Mouse (Mus musculus) embryo, embryonic 11.5 days (tissue): ENCODE measurements at regions not wholly inside any gene's neighbourhood (a gene's known extent, or its start where the extent isn't known, plus 50 kb on each side); places are given as distances from the start of the nearest gene placed in this dataset.

Experiments
- DNase-seq: peaks from one replicate; pipeline ENCODE4 v3.0.0-alpha.2; 2012; ENCODE audit warnings: low read depth, low spot score

DNA sequence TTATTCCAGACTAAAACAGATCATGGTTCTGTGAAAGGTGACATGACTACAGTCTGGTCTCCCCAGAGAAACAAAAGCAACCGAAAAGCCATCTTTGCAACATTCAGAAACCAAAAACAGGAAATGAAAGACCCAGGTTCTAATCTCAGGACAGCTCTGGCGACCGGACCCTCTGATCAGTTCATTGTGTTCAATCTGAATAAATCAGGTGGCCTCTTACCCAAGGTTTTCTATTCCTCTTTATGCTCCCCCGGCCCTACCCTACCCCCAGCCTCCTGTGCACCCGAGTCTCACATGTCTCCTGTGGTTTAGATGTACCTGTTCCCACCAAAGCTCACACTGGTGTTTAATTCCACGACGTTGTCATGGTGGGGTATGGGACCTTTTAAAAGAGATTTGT is 238.6 kb upstream of the Jmjd1c start:
- no peak for DNase-seq

- DNase-seq, result no peak
Observed at GRCm38 (mm10) chr10:66861421-66861820, 234.5 kb upstream of the Jmjd1c start.

GRCm38 (mm10) chr10:66864161-66864862 is 231.6 kb upstream of the Jmjd1c start:
- no peak for DNase-seq

DNA sequence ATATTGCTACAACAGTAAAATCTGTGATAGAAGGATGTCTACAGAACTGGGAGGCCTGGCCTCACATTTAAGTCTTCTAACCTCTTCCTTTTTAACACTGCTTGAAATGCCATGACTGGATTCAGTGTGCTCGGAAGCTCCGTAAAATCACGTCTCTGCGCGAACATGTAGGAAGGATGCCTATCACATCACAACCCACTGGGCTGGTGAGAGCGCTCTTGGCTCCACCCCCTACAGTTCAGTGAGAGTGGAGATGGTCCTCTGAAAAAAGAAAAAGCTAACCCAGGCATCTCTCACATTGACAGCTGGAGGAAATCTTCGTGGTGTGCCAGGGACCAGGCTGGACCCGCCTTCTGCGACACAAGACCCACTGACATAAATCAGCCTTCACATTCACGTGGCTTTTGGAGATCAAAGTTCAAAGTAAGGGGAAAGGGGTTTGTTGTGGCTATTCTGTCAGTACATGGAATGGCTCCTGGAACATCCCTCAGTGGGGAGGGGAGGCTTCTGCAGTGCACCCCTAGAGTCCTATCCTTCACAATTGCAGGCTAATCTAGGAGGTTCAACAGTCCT is 230.8 kb upstream of the Jmjd1c start:
- no peak for DNase-seq

- DNase-seq, result no peak
Observed at GRCm38 (mm10) chr10:66871133-66871664, 224.7 kb upstream of the Jmjd1c start.

GRCm38 (mm10) chr10:66871673-66872072 is 224.3 kb upstream of the Jmjd1c start:
- no peak for DNase-seq

GRCm38 (mm10) chr10:66873468-66873867 is 222.5 kb upstream of the Jmjd1c start:
- no peak for DNase-seq

DNA sequence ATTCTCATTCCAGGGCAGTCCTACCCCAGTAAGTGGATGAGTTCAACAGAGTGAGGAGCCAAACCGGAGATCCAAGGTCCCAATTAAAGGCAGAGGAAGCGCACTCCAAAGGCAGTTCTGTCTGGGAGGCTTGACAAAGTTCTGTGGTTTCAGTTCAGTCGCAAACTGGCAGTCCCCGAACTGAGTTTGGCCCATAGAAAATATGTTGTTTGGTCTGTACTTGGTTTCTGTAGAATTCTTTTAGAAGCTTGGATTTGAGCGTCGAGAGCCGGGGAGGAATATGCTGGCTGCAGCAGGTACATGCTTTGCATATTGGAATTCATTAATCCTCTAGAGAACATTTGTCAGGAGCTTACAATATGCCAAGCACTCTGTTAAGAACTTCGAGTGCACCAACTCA is 216.9 kb upstream of the Jmjd1c start:
- no peak for DNase-seq

- no peak for DNase-seq
Observed at GRCm38 (mm10) chr10:66882825-66883224, 213.1 kb upstream of the Jmjd1c start.

- no peak for DNase-seq
Observed at GRCm38 (mm10) chr10:66885575-66885974, 210.3 kb upstream of the Jmjd1c start.

DNA sequence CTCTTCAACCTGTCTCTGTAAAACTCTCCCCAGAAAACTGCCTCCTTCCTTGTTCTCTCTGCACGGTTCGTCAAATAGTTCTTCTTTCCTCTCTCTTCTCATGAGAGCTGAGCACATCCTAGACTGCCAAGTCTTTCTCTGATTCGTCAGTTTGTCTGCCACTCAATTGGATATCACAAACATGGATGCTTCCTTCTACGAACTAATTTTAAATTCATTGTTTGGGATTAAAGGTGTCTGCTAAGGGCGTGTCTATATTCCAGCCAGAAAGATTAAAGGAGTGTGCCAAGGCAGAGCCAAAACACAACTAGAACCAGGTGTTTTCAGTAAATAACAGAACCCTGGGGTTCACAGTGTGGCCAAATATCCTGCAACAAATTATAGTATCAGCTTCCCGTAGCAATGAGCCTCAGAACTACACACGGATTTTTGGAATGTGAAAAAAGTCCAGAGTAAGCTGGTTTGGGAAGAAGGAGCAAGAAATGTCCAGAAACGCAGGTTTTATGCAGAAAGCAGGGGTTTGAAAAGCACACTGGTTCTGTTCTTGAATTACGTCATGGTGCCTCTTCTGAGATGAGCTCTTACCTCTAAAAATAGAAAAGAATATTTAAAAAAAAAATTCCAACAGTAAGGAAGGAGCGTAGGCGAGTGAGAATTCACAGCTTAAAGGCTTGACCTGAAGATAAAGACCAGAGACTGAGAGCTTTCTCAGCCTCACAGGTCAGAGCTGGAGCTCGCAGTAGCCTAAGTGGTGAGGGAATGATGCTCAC is 206.0 kb upstream of the Jmjd1c start:
- DNase-seq, result no peak

- DNase-seq, result no peak
Observed at GRCm38 (mm10) chr10:66891811-66892210, 204.1 kb upstream of the Jmjd1c start.

- no peak for DNase-seq
Observed at GRCm38 (mm10) chr10:66893836-66894235, 202.1 kb upstream of the Jmjd1c start.

DNA sequence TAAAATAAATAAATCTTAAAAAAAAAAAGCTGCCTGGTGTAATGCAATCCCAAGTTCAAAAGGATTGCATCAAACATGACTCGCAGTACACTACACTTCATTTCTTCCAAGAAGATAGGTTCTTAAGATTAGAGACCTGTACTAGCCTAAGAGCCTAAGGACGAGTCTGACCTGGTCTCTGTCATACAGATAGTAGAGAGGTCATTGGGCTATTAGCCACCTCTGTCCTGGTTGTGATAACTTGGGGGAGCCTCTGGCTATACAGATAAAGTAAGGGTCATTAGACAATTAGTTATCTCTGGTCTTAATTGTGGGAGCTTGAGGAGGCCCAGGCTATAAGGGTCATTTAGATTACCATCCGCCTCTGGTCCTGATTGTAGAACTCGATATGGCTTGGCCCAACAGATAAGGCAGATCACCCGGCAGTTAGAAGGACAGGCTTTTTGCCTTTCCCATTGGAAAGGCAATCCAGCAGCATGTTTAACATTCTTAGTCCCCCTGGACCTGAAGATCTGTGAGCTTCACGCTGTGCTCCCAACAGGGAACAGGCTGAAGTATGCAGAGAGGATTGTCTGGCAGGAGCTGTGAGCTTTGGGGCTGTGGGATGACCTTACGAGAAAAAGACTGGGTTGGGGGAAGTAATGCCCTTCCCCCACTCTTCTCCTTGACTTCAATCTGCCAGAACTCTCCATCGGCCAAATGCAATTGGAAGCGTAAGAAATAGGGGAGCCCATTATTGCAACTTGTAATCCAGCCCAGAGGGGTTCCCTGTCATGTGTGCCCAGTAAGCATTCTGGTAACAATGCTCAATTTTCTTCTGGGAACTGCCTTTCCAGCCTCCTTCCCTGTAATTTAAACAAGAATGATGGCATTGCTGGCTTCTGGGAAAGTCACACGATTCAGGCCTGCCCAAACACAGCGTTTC is 199.0 kb upstream of the Jmjd1c start:
- no peak for DNase-seq

GRCm38 (mm10) chr10:66899724-66900123 is 196.2 kb upstream of the Jmjd1c start:
- DNase-seq, result no peak

- DNase-seq, result no peak
Observed at GRCm38 (mm10) chr10:66900781-66901180, 195.1 kb upstream of the Jmjd1c start.

DNA sequence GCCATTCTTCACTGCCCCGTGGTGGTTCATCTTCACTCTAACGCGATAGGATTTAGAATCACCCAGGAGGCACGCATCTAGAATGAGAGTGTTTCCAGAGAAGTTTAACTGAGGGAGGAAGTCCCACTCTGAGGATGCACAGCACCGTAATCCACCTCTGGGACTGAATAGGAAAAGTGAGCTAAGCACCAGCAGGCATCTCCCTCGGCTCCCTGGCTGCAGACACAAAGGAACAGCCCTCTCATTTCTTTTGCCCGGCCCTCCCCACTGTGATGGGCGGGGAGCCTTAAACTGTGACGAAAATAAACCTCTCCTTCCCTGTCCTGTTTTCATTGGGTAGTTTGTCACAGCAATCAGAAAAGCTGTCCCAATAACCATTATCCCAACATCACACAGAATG is 194.1 kb upstream of the Jmjd1c start:
- DNase-seq, result no peak

DNA sequence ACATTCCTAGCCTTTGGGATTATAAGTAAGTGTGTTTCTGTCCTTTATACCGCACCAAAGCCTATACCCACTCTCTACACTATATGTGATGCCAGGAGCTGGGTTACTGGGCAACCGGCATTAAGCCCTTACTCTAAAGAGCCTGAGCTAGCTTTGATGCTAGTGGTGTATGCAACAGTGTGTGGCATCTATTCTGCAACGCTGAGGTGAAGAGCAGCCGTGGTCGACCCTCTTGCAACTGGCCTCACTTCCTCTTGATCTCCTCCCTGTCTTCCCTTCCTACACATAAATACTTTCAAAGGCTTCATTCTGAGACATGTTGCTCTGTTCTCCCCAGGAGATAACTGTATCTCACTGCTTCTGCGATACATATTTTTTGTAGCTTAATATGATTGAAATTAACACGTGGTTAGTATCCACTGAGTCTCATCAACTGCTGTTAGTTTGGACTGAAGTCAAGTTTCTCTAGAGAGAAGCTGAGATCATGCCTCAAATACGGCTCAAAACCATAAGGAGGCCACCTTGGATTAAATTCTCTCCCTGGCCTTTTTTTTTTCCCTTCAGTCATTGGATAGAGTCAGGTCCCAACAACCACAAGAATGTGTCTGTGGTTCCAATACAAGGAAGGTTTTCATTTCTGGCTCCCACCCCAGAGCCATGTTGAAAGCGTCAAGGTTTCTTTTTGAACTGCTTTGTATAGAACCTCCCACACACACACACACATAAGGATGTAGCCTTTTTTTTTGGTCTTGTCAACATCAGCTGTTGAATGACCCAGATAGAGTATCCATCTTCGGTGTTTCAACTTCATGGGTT is 191.2 kb upstream of the Jmjd1c start:
- DNase-seq, result no peak

GRCm38 (mm10) chr10:66907842-66908241 is 188.1 kb upstream of the Jmjd1c start:
- no peak for DNase-seq

DNA sequence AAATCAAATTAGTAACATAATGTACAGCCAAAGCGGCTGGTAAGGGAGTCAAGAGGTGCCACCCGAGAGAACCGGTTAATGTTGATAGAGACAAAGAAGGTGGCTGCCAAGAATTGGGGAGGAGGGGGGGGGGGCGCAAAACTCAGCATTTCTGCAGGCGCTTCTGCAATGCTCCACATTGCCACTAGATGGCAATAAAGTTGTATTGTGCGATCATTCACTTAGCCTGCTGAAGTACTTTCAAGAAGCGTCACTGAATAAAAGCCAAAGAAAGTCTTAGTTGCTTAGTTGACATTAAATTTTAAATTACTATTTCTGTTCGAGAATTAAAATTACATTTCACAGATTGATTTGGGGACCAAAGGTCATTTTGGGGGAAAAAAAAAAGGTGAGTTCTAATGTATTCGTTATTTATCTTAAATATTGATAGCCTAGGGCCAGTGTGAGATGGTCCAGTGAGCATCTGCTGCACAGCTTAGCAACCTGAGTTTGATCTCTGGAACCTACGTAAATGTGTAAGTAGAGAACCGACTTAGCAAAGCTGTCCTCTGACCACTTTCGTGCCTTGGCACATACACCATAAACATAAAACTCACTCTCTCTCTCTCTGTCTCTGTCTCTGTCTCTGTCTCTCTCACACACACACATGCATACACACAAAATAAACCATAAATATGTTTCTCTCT is 186.6 kb upstream of the Jmjd1c start:
- DNase-seq, result peak; percentile 56
